Mouse (Mus musculus): Measurements from ENCODE around the gene Ercc6. TPM values are rescaled to one million over a fixed set of nuclear protein-coding genes. Genes with fewer than 3 reads are reported as not detected.

Ercc6 gene
- total RNA-seq, 2 experiments from 2014 or later = 5.3 to 5.9 TPM

GRCm38 (mm10) chr14:32554860-32555526, 41.7 kb downstream of the Ercc6 start:
- no peak for ATAC-seq (replicated peaks; ENCODE audit: low FRiP score, poor library complexity, severe bottlenecking)

- no peak for ATAC-seq (replicated peaks; ENCODE audit: low FRiP score, poor library complexity, severe bottlenecking)
Measured at GRCm38 (mm10) chr14:32561428-32561827, 48.1 kb downstream of the Ercc6 start.

GRCm38 (mm10) chr14:32563661-32564060, 50.3 kb downstream of the Ercc6 start:
- no peak for ATAC-seq (replicated peaks; ENCODE audit: low FRiP score, poor library complexity, severe bottlenecking)

GRCm38 (mm10) chr14:32572519-32572918, 59.2 kb downstream of the Ercc6 start:
- ATAC-seq (replicated peaks; ENCODE audit: low FRiP score, poor library complexity, severe bottlenecking) = no peak

- ATAC-seq (replicated peaks; ENCODE audit: low FRiP score, poor library complexity, severe bottlenecking) = no peak
Measured at GRCm38 (mm10) chr14:32578420-32578819, 65.1 kb downstream of the Ercc6 start.

GRCm38 (mm10) chr14:32583696-32584095, 70.4 kb downstream of the Ercc6 start:
- no peak for ATAC-seq (replicated peaks; ENCODE audit: low FRiP score, poor library complexity, severe bottlenecking)

GRCm38 (mm10) chr14:32587013-32587784, 73.9 kb downstream of the Ercc6 start:
- 0 out of 2 replicates have a peak, but pooled peaks have one; percentile 43 for ATAC-seq (replicated peaks; ENCODE audit: low FRiP score, poor library complexity, severe bottlenecking)

- ATAC-seq (replicated peaks; ENCODE audit: low FRiP score, poor library complexity, severe bottlenecking) = no peak
Measured at GRCm38 (mm10) chr14:32590377-32590776, 77.1 kb downstream of the Ercc6 start.

- no peak for ATAC-seq (replicated peaks; ENCODE audit: low FRiP score, poor library complexity, severe bottlenecking)
Measured at GRCm38 (mm10) chr14:32597232-32598231, 84.2 kb downstream of the Ercc6 start.

GRCm38 (mm10) chr14:32598437-32599219, 85.3 kb downstream of the Ercc6 start:
- no peak for ATAC-seq (replicated peaks; ENCODE audit: low FRiP score, poor library complexity, severe bottlenecking)

- ATAC-seq (replicated peaks; ENCODE audit: low FRiP score, poor library complexity, severe bottlenecking) = no peak
Measured at GRCm38 (mm10) chr14:32599290-32600041, 86.1 kb downstream of the Ercc6 start, which contains the start of gene Prrxl1. Gene Prrxl1 (plus strand): TSS chr14:32599407.

GRCm38 (mm10) chr14:32600110-32600509, 86.8 kb downstream of the Ercc6 start:
- no peak for ATAC-seq (replicated peaks; ENCODE audit: low FRiP score, poor library complexity, severe bottlenecking)

GRCm38 (mm10) chr14:32605508-32605907, 92.2 kb downstream of the Ercc6 start:
- no peak for ATAC-seq (replicated peaks; ENCODE audit: low FRiP score, poor library complexity, severe bottlenecking)

GRCm38 (mm10) chr14:32606316-32606715, 93.0 kb downstream of the Ercc6 start:
- no peak for ATAC-seq (replicated peaks; ENCODE audit: low FRiP score, poor library complexity, severe bottlenecking)

- no peak for ATAC-seq (replicated peaks; ENCODE audit: low FRiP score, poor library complexity, severe bottlenecking)
Measured at GRCm38 (mm10) chr14:32609392-32609791, 96.1 kb downstream of the Ercc6 start.

- no peak for ATAC-seq (replicated peaks; ENCODE audit: low FRiP score, poor library complexity, severe bottlenecking)
Measured at GRCm38 (mm10) chr14:32617253-32617652, 103.9 kb downstream of the Ercc6 start.

- no peak for ATAC-seq (replicated peaks; ENCODE audit: low FRiP score, poor library complexity, severe bottlenecking)
Measured at GRCm38 (mm10) chr14:32624245-32624644, 110.9 kb downstream of the Ercc6 start.

- ATAC-seq (replicated peaks; ENCODE audit: low FRiP score, poor library complexity, severe bottlenecking) = no peak
Measured at GRCm38 (mm10) chr14:32624811-32625210, 111.5 kb downstream of the Ercc6 start.

- ATAC-seq (replicated peaks; ENCODE audit: low FRiP score, poor library complexity, severe bottlenecking) = no peak
Measured at GRCm38 (mm10) chr14:32627271-32627670, 114.0 kb downstream of the Ercc6 start.

Measured in erythroid progenitor cell, adult 5-6 weeks (primary cell).